Mouse (Mus musculus) urinary bladder, postnatal 25 days (tissue): ENCODE results near the gene Clcn3.

Experiments used
- DNase-seq: peaks from one replicate; pipeline ENCODE4 v3.0.0; 2022; ENCODE audit warnings: low spot score

Gene Clcn3

GRCm38 (mm10) chr8:60951757-60952156 is 31.3 kb downstream of the Clcn3 start:
- no peak for DNase-seq

DNA sequence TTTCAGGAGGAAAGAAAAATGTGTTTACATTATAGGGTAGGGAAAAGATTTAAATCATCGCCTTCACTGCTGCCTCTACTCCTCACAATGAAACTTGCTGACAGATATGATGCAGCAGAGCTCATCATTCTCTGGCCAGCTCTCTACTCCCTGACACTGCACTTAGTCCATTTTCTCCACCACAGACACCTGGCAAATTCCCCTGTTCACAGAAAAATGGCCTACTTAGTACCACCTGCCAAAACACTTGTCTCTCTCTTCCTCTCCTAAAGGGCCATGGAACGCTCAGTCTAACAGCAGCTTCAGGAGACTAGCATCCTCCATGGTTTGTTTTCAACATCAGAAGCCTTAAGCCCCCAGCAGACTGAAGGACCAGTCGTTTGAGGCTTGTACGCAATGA is 31.8 kb downstream of the Clcn3 start:
- DNase-seq, result no peak

GRCm38 (mm10) chr8:60949859-60950258 is 33.2 kb downstream of the Clcn3 start:
- DNase-seq, result no peak

DNA sequence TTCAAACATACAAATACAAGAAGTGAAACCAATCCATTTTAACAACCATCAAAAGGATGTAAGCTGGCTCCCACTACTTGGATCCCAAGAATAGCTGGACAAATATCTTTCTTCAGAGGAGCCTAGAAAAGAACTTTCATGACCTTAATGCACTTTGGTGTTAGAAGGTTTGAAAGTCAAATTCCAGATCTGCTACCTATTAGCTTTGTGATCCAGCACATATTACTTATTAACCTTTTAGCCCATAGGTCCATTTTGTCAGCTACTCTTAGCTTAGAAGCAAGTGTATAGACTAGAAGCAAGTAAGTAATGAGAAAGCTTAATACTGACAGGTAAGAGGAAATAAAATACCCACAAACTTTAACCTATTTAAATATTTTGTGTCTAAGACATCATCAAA is 35.6 kb downstream of the Clcn3 start:
- no peak for DNase-seq

- DNase-seq, result no peak
These were observed 40.2 kb downstream of the Clcn3 start for GRCm38 (mm10) chr8:60942867-60943266.

DNA sequence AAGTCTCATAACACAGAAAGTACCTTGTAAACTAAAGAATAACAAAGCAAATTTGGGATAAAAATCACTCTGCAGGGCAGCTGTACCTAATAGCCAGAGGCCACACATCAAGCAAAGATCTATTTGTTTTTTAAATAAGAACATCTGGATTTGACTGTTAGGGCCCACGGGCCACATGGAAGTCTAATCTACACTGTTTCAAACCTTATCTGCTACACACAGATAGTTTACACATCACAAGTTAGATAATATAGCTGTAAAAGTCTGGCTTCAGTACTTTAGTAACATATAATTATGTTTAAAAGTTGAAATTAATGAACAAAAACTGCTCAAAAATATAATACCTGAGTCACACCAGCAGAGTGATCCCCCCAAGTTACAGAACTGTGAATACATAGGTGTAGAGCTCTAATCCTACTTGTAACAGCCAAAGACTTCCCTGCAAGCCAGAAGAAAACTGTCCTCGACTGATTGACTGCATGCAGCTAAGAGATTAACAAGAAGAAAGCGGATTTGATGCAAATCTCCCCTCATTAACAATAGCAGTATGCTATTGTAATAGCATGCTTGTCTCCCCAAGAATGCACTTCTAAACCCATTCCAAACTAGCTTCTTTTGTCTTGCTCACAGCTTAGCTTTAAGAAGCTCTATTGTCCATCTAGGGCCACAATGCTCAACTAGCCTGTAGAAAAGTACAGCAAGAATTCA is 44.2 kb downstream of the Clcn3 start:
- no peak for DNase-seq

- no peak for DNase-seq
These were observed 49.5 kb downstream of the Clcn3 start for GRCm38 (mm10) chr8:60933617-60934016.

GRCm38 (mm10) chr8:60920176-60920575 is 62.9 kb downstream of the Clcn3 start:
- DNase-seq, result no peak

DNA sequence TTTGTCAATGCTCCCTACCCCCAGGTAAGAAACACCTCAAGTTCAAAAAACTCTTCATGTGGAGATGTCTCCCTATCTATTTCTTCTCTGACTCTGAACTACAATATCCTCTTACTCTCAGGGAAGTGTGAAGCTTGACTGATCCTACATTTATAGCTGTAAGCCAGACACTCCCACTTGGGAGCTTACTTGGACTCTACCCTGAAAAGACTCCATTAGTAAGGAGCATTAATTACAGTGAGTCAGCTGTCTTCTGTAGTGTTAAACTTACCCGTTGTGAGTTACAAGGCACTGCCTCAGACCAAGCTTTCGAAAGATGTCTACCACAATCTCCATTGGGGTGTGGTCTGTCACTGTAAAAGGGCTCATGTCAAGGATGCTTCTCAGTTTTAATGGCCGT is 64.0 kb downstream of the Clcn3 start:
- DNase-seq, result no peak

GRCm38 (mm10) chr8:60912554-60912953 is 70.5 kb downstream of the Clcn3 start:
- DNase-seq, result no peak

GRCm38 (mm10) chr8:60912081-60912480 is 71.0 kb downstream of the Clcn3 start:
- no peak for DNase-seq

DNA sequence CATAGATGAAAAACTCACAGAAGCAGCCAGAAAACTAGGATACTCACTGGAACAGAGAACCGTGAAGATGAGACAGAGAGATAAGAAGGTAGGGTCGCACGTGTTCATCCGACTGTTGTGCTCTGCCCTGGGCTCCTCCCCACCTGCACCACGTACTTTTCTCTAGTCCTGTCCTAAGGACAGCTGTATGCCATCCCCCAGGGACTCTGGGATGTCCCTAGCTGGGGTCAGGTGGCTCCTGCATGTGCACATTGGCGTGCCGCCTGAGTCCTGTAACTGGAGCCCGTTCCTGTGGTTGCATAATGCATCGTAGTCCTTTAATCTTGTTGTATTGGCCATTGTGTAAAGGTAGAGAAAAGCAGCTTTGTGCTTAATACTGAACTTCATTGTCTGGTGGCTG is 83.0 kb downstream of the Clcn3 start:
- no peak for DNase-seq

GRCm38 (mm10) chr8:60895878-60896277 is 87.2 kb downstream of the Clcn3 start:
- no peak for DNase-seq

GRCm38 (mm10) chr8:60891757-60892156 is 91.3 kb downstream of the Clcn3 start:
- no peak for DNase-seq

- DNase-seq, result no peak
These were observed 92.6 kb downstream of the Clcn3 start for GRCm38 (mm10) chr8:60890520-60890874.

- DNase-seq, result peak; percentile 89
These were observed 93.1 kb downstream of the Clcn3 start, which contains the start of gene Hpf1 for GRCm38 (mm10) chr8:60889843-60890519. TSS of gene Hpf1 (plus strand) at chr8:60890418.

GRCm38 (mm10) chr8:60889131-60889842 is 93.8 kb downstream of the Clcn3 start:
- DNase-seq, result no peak

GRCm38 (mm10) chr8:60886736-60887135 is 96.4 kb downstream of the Clcn3 start:
- no peak for DNase-seq

DNA sequence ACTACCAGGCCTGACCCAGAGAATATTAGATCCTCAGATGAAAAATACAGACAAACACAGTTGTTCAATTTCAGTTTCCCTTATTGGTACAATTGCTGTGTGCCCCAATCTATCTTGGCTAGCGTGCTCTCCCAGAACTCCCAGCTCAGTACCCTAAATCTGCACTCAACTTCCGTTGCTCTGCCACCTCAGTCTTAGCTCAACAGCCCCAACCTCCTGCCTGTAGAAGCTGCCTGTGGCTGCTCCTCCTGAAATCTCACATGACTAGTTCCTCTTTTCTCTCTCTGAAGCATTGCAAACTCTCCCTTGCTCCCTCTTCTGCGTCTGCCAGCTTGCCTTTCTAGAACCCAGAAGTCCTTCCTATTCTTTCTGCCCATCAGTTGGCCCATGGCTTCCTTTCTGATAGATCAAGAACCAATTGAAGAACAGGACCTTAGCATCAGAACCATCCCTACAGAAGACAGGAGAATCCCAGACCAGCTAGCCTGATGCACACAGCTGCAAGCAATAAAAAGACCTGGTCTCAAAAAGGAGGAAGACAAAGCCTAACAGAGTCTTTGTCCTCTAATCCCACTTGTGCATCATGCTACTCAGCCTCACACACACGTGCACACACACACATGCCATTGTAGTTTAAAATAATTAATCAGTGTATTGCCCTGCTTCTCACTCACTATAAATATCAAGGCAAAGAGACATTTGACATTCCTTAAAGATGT is 99.5 kb downstream of the Clcn3 start:
- no peak for DNase-seq

DNA sequence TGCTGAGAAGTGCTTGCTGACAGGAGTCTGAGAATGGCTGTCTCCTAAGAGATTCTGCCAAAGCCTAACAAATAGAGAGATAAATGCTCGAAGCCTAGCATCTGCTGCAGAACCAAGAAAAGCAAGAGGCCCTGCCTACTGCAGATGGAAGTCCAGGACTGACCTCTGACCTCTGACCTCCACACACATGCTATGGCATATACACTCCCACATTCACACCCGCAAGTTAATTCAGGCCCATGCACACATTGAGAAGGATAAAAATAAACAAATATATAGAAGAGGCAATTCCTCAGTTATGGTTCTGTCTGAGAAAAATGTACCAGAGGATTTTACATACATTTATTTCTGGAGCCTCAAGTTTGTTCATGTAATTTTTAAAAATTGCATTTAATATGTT is 104.5 kb downstream of the Clcn3 start:
- DNase-seq, result no peak

- no peak for DNase-seq
These were observed 112.6 kb downstream of the Clcn3 start for GRCm38 (mm10) chr8:60870231-60871193.
